Mouse (Mus musculus) yolk sac, embryonic 10.5 days (tissue): ENCODE results near the gene Hirip3.
A peak's percentile ranks its signal among the peaks of the same experiment; 100 is the strongest.

Experiments used
- DNase-seq: peaks from one replicate; pipeline ENCODE4 v3.0.0-alpha.2; 2017; ENCODE audit warnings: low spot score

The Hirip3 gene

GRCm38 (mm10) chr7:126861429-126862130, at the start of gene Hirip3:
Hirip3 (plus strand) TSS chr7:126861972.
- peak; percentile 96 for DNase-seq

- no peak for DNase-seq
Observed at GRCm38 (mm10) chr7:126815726-126816222, 46.0 kb upstream of the Hirip3 start.

- no peak for DNase-seq
Observed at GRCm38 (mm10) chr7:126816494-126816893, 45.3 kb upstream of the Hirip3 start.

GRCm38 (mm10) chr7:126817595-126817994, 44.2 kb upstream of the Hirip3 start:
- DNase-seq = no peak

GRCm38 (mm10) chr7:126818818-126819217, 43.0 kb upstream of the Hirip3 start:
- no peak for DNase-seq

GRCm38 (mm10) chr7:126821835-126822511, 39.8 kb upstream of the Hirip3 start:
- DNase-seq = peak; percentile 72

- no peak for DNase-seq
Observed at GRCm38 (mm10) chr7:126822741-126823140, 39.0 kb upstream of the Hirip3 start.

GRCm38 (mm10) chr7:126823202-126823711, 38.5 kb upstream of the Hirip3 start:
- DNase-seq = no peak

- DNase-seq = no peak
Observed at GRCm38 (mm10) chr7:126823940-126824339, 37.8 kb upstream of the Hirip3 start.

- DNase-seq = no peak
Observed at GRCm38 (mm10) chr7:126825403-126825802, 36.4 kb upstream of the Hirip3 start.

GRCm38 (mm10) chr7:126825952-126826351, 35.8 kb upstream of the Hirip3 start:
- no peak for DNase-seq

- no peak for DNase-seq
Observed at GRCm38 (mm10) chr7:126831539-126831938, 30.2 kb upstream of the Hirip3 start, which contains the start of gene 4930451I11Rik. 4930451I11Rik (minus strand) TSS chr7:126831639.

GRCm38 (mm10) chr7:126832036-126832598, 29.7 kb upstream of the Hirip3 start:
- DNase-seq = peak; percentile 79

GRCm38 (mm10) chr7:126833294-126833693, 28.5 kb upstream of the Hirip3 start:
- no peak for DNase-seq

- DNase-seq = no peak
Observed at GRCm38 (mm10) chr7:126843276-126843675, 18.5 kb upstream of the Hirip3 start.

- no peak for DNase-seq
Observed at GRCm38 (mm10) chr7:126845516-126845915, 16.3 kb upstream of the Hirip3 start.

- DNase-seq = no peak
Observed at GRCm38 (mm10) chr7:126847116-126847420, 14.7 kb upstream of the Hirip3 start, which contains the start of gene Doc2a. Doc2a (plus strand) TSS chr7:126847416.

- peak; percentile 30 for DNase-seq
Observed at GRCm38 (mm10) chr7:126847421-126848398, 14.1 kb upstream of the Hirip3 start.

GRCm38 (mm10) chr7:126848794-126849193, 13.0 kb upstream of the Hirip3 start:
- DNase-seq = no peak

GRCm38 (mm10) chr7:126850161-126850560, 11.6 kb upstream of the Hirip3 start:
- no peak for DNase-seq

- DNase-seq = no peak
Observed at GRCm38 (mm10) chr7:126851192-126851591, 10.6 kb upstream of the Hirip3 start.

GRCm38 (mm10) chr7:126853454-126853853, 8.3 kb upstream of the Hirip3 start:
- no peak for DNase-seq
